Mouse (Mus musculus) kidney, embryonic 14.5 days (tissue): ENCODE measurements around the gene Dmrtc1c1. TPM values are rescaled to one million over a fixed set of nuclear protein-coding genes. Genes with fewer than 3 reads are reported as not detected.
"Not testable (repeated sequence)": the region's sequence is repeated elsewhere in the genome, so short reads cannot be mapped to it uniquely, and the experiment has no call there.

Experiments used
- ATAC-seq: fragments of 200-750 bp; cut with Nextera tagmentation; 2 replicates; pipeline ENCODE4 v1.8.0; 2017; ENCODE audit warnings: moderate number of reproducible peaks, mild to moderate bottlenecking, moderate TSS enrichment, moderate library complexity; ENCODE audit not compliant: low FRiP score, low TSS enrichment
- H3K27ac ChIP-seq: fragments of 300-500 bp; sonication (generic); 2 replicates; pipeline ENCODE4 v1.5.1; 2014; ENCODE audit warnings: low read depth, mild to moderate bottlenecking, low read length, moderate library complexity, mixed read lengths
- H3K27me3 ChIP-seq: fragments of 300-500 bp; sonication (generic); 2 replicates; pipeline ENCODE4 v1.6.1; 2014; ENCODE audit warnings: mild to moderate bottlenecking, low read length; ENCODE audit not compliant: control insufficient read depth, insufficient read depth
- H3K36me3 ChIP-seq: fragments of 300-500 bp; sonication (generic); 2 replicates; pipeline ENCODE4 v1.6.1; 2014; ENCODE audit warnings: low read length, mixed read lengths; ENCODE audit not compliant: control insufficient read depth, insufficient read depth
- H3K4me1 ChIP-seq: fragments of 300-500 bp; sonication (generic); 2 replicates; pipeline ENCODE4 v1.6.1; 2014; ENCODE audit warnings: low read length, mixed read lengths; ENCODE audit not compliant: control insufficient read depth, insufficient read depth
- H3K4me2 ChIP-seq: fragments of 300-500 bp; sonication (generic); replicated peaks from 2 replicates; pipeline ENCODE4 v1.6.1; 2014; ENCODE audit warnings: low read depth, mild to moderate bottlenecking, low read length
- H3K4me3 ChIP-seq: fragments of 300-500 bp; sonication (generic); 2 replicates; pipeline ENCODE4 v1.5.1; 2014; ENCODE audit warnings: mild to moderate bottlenecking, low read length
- H3K9ac ChIP-seq: fragments of 300-500 bp; sonication (generic); 2 replicates; pipeline ENCODE4 v1.6.1; 2014; ENCODE audit warnings: low read depth, mild to moderate bottlenecking, low read length, moderate library complexity
- H3K9me3 ChIP-seq: fragments of 300-500 bp; sonication (generic); 2 replicates; pipeline ENCODE4 v1.6.1; 2016; ENCODE audit warnings: low read length; ENCODE audit not compliant: control insufficient read depth
- WGBS: fragments of 180-500 bp; shearing (Covaris S2); extraction: QIAGEN DNeasy Blood & Tissue Kit; methylation state at CpG from one replicate; pipeline ENCODE4 v1.1.7; 2014; 5-methylcytosine and 5-hydroxymethylcytosine counted together
- polyA plus RNA-seq: library from polyadenylated mRNA; unstranded; fragments of >200 nt; fragmentation: Nextera tagmentation; extraction: Ambion mirVana; gene quantifications from 2 replicates; pipeline ENCODE4 v1.2.1, GENCODE M21; 2014

Dmrtc1c1 gene
- polyA plus RNA-seq, result not detected in 2 replicates

DNA sequence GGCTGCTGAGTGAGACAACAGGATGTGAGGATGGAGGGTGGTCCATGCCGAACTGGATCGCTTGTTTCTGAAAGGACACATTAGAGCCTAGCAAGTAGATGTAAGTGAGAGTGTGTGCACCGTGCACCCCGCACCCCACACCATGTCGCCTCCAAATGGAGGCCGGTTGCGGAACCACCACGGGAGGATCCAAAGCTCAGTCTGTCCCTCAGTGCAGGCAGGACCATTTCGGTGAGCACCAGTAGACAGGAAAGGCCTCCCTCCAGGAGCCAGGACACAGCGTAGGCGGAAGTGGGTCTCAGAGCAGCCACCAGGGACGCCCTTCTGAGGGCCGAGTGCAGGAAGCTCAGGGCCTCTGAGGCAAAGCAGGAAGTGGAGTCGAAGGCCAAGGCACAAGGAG is at the start of gene Dmrtc1c1:
Gene Dmrtc1c1 (plus strand): TSS at position 301 of the 400 bp plus-strand sequence.
- not testable (repeated sequence) for H3K4me3 ChIP-seq, H3K36me3 ChIP-seq, H3K4me1 ChIP-seq, H3K27ac ChIP-seq, H3K9ac ChIP-seq, H3K4me2 ChIP-seq, ATAC-seq, H3K9me3 ChIP-seq, H3K27me3 ChIP-seq
- WGBS, result no CpG with 5 or more reads among the region's 14 CpGs

DNA sequence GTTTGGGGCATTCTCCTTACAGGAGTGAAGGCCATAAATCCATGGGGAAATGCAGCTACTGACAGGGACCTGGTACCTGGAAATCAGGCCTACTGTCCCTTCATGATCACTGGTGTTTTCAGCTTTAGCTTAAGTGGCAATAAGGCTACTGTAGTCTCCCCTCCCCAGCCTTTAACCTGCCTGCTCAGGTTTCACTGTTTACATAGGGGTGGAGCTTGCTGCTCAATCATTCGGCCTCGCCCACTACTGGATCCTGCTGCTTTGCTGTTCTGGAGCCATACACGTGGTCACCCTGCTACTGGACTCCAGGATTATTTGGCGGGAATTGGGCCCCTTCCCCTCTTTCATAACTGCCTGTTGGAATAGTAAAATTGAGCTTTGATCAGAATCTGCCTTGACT is 36.9 kb upstream of the Dmrtc1c1 start:
- H3K4me3 ChIP-seq, result no peak overlapping the region
- H3K27me3 ChIP-seq, result no peaks in the 10 kb centered on the region
- ATAC-seq, result no peak
- H3K9ac ChIP-seq, result no peak overlapping the region
- no peak overlapping the region for H3K4me2 ChIP-seq
- no peaks in the 10 kb centered on the region for H3K9me3 ChIP-seq
- H3K36me3 ChIP-seq, result no peaks in the 10 kb centered on the region
- WGBS, result 41% methylated on average over 4 of the region's 4 CpGs
- no peak overlapping the region for H3K27ac ChIP-seq
- H3K4me1 ChIP-seq, result no peaks in the 10 kb centered on the region

DNA sequence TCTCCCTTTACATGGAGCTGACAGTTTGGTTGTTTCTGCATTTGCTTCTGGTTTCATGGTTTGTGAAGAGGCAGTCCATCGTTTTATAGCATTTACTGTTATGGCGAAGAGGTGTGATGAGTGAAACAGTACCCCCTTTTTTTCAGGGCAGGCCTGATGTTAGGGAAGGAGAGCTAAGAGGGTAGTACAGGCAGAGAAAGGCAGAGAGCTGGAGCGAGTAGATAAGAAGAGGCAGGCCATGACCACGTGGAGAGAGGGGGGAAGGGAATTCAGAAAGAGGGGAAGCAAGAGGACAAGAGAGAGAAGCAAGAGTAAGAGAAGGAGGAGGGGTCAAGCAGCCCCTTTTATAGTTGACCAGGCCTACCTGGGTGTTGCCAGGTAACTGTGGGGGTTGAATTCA is 9.5 kb downstream of the Dmrtc1c1 start:
- 59% methylated on average over 4 of the region's 4 CpGs for WGBS

DNA sequence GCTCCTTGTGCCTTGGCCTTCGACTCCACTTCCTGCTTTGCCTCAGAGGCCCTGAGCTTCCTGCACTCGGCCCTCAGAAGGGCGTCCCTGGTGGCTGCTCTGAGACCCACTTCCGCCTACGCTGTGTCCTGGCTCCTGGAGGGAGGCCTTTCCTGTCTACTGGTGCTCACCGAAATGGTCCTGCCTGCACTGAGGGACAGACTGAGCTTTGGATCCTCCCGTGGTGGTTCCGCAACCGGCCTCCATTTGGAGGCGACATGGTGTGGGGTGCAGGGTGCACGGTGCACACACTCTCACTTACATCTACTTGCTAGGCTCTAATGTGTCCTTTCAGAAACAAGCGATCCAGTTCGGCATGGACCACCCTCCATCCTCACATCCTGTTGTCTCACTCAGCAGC is 51.8 kb downstream of the Dmrtc1c1 start, which contains the start of gene Dmrtc1c2:
Gene Dmrtc1c2 (minus strand): TSS at position 101 of the 400 bp plus-strand sequence.
- not testable (repeated sequence) for ATAC-seq, H3K36me3 ChIP-seq, H3K4me3 ChIP-seq, H3K9ac ChIP-seq, H3K4me1 ChIP-seq, H3K27me3 ChIP-seq, H3K4me2 ChIP-seq, H3K27ac ChIP-seq, H3K9me3 ChIP-seq
- 95% methylated on average over 2 of the region's 13 CpGs for WGBS

More for the DNA sequence above, 9.5 kb downstream of the Dmrtc1c1 start:
- H3K9ac ChIP-seq, result no peak overlapping the region
- no peak overlapping the region for H3K4me3 ChIP-seq
- no peaks in the 10 kb centered on the region for H3K9me3 ChIP-seq
- H3K4me2 ChIP-seq, result no peak overlapping the region
- no peak for ATAC-seq
- H3K27me3 ChIP-seq, result no peaks in the 10 kb centered on the region
- H3K36me3 ChIP-seq, result no peaks in the 10 kb centered on the region
- no peak overlapping the region for H3K27ac ChIP-seq
- H3K4me1 ChIP-seq, result no peaks in the 10 kb centered on the region

Other genes with a start within 250 kb of the Dmrtc1c1 start
- gene Phka1, start 158.7 kb upstream of the Dmrtc1c1 start, polyA plus RNA-seq, result 3.5 and 8.2 TPM in 2 replicates
- not detected in 2 replicates for gene Gm3880, start 116.0 kb upstream of the Dmrtc1c1 start, polyA plus RNA-seq
- not detected in 2 replicates for gene Gm9112, start 95.3 kb upstream of the Dmrtc1c1 start, polyA plus RNA-seq
- 0.16 TPM in 1 of 2 replicates, not detected in the other for gene Dmrtc1b, start 95.1 kb upstream of the Dmrtc1c1 start, polyA plus RNA-seq
- gene Dmrtc1c2, start 51.7 kb downstream of the Dmrtc1c1 start, polyA plus RNA-seq, result not detected in 2 replicates
- gene 1700031F05Rik, start 65.0 kb downstream of the Dmrtc1c1 start, polyA plus RNA-seq, result not detected in 2 replicates
- gene Dmrtc1a, start 105.7 kb downstream of the Dmrtc1c1 start, polyA plus RNA-seq, result 1.0 and 1.2 TPM in 2 replicates
- gene 1700011M02Rik, start 105.9 kb downstream of the Dmrtc1c1 start, polyA plus RNA-seq, result not detected in 2 replicates
- gene 1700018G05Rik, start 125.4 kb downstream of the Dmrtc1c1 start, polyA plus RNA-seq, result not detected in 2 replicates